In genomic region chr9:71447573-71447972, GRCm38 (mm10) we compare ENCODE assay signal across 7 mouse cellular contexts. TPM values are rescaled to one million over a fixed set of nuclear protein-coding genes. Genes with fewer than 3 reads are reported as not detected.
DNase-seq lines count a peak whose midpoint lies in the region; ATAC-seq lines count a peak whose summit lies in the region.

No protein-coding gene starts in this region.

- ATAC-seq in activated CD4-positive, CD25-positive, alpha-beta regulatory T cell, adult 4 months = no peak

- intact Hi-C loops in heart, postnatal 14 days (cut with DNase I) = loop anchor here (1.0 to 10.0 kb wide), 2 partner anchors 88 to 233 kb away; partner anchors contain the start of gene Aldh1a2

- DNase-seq in A20 (ENCODE audit: low read depth, low spot score) (peak; percentile 17), ES-CJ7 (ENCODE audit: low read depth, low spot score) (peak; percentile 54)
- DNase-seq in embryo, embryonic 10 days (ENCODE audit: low spot score) = peak; percentile 88
- peak; percentile 74 to 86 for DNase-seq in heart, postnatal 14 days
- DNase-seq in layer of hippocampus, postnatal 10 days (ENCODE audit: low spot score in 2 of 2) = peak; percentile 75 to 79
- peak; percentile 78 for DNase-seq in mesoderm, embryonic 11.5 days (ENCODE audit: low read depth, low spot score)

RNA-seq across cellular contexts. Expression of gene Polr2m, which starts 38.2 kb away (rescaled TPM):
- 100 to 1,000 TPM; 258 to 261 TPM for total RNA-seq in heart, postnatal 14 days (2021)
- 100 to 1,000 TPM; 155 to 175 TPM for total RNA-seq in layer of hippocampus, postnatal 10 days (2021)
- polyA plus RNA-seq in activated CD4-positive, CD25-positive, alpha-beta regulatory T cell, adult 4 months (2017; shearing (Covaris generic)) = 10 to 100 TPM; 19.2 to 25.7 TPM

Comparison
In these comparisons a context has a peak if more than half of its experiments do, and no peak if none do; other contexts are left out.
1. DNase-seq: peak in every context shown above with its lines; median percentile 88 in embryo, embryonic 10 days; 80 in heart, postnatal 14 days; 78 in mesoderm, embryonic 11.5 days; 77 in layer of hippocampus, postnatal 10 days; 54 in ES-CJ7; 17 in A20.